Mouse (Mus musculus) c-Kit-positive CD71-negative TER-119-negative erythroid progenitor cells, embryonic 14.5 days (primary cell): ENCODE measurements around the gene Slc26a3.
"Not testable (repeated sequence)": the region's sequence is repeated elsewhere in the genome, so short reads cannot be mapped to it uniquely, and the experiment has no call there.

Experiments used
- DNase-seq: peaks from one replicate; pipeline ENCODE4 v3.0.0-alpha.2; 2013; ENCODE audit warnings: low read depth

The Slc26a3 gene

GRCm38 (mm10) chr12:31421901-31422574 is 31.4 kb downstream of the Slc26a3 start:
- DNase-seq: no peak

GRCm38 (mm10) chr12:31437791-31438190 is 47.1 kb downstream of the Slc26a3 start:
- no peak for DNase-seq

- no peak for DNase-seq
These were observed 48.9 kb downstream of the Slc26a3 start for GRCm38 (mm10) chr12:31439612-31440011.

- DNase-seq: peak; percentile 26
These were observed 53.5 kb downstream of the Slc26a3 start for GRCm38 (mm10) chr12:31444131-31444546.

GRCm38 (mm10) chr12:31444827-31445226 is 54.2 kb downstream of the Slc26a3 start:
- DNase-seq: no peak

- DNase-seq: no peak
These were observed 58.7 kb downstream of the Slc26a3 start for GRCm38 (mm10) chr12:31449341-31449740.

- DNase-seq: no peak
These were observed 65.6 kb downstream of the Slc26a3 start for GRCm38 (mm10) chr12:31456271-31456670.

GRCm38 (mm10) chr12:31458474-31458873 is 67.8 kb downstream of the Slc26a3 start:
- DNase-seq: no peak

GRCm38 (mm10) chr12:31460270-31460669 is 69.6 kb downstream of the Slc26a3 start:
- not testable (repeated sequence) for DNase-seq

GRCm38 (mm10) chr12:31461371-31461770 is 70.7 kb downstream of the Slc26a3 start:
- no peak for DNase-seq

GRCm38 (mm10) chr12:31462615-31463014 is 71.9 kb downstream of the Slc26a3 start:
- DNase-seq: no peak

- not testable (repeated sequence) for DNase-seq
These were observed 87.5 kb downstream of the Slc26a3 start for GRCm38 (mm10) chr12:31478182-31478581.

GRCm38 (mm10) chr12:31486431-31486830 is 95.8 kb downstream of the Slc26a3 start:
- DNase-seq: no peak

- peak; percentile 14 for DNase-seq
These were observed 108.3 kb downstream of the Slc26a3 start for GRCm38 (mm10) chr12:31498936-31499313.

- peak; percentile 85 for DNase-seq
These were observed 108.9 kb downstream of the Slc26a3 start, which contains the start of gene Cbll1 for GRCm38 (mm10) chr12:31499314-31500131. TSS of gene Cbll1 (minus strand) at chr12:31499616.

- DNase-seq: peak; percentile 23
These were observed 109.5 kb downstream of the Slc26a3 start for GRCm38 (mm10) chr12:31500196-31500595.

- no peak for DNase-seq
These were observed 110.6 kb downstream of the Slc26a3 start for GRCm38 (mm10) chr12:31501266-31501665.

- DNase-seq: no peak
These were observed 112.5 kb downstream of the Slc26a3 start for GRCm38 (mm10) chr12:31503211-31503610.

GRCm38 (mm10) chr12:31507718-31508364 is 117.2 kb downstream of the Slc26a3 start:
- DNase-seq: peak; percentile 22

- DNase-seq: no peak
These were observed 117.8 kb downstream of the Slc26a3 start for GRCm38 (mm10) chr12:31508496-31508895.

GRCm38 (mm10) chr12:31511218-31511617 is 120.5 kb downstream of the Slc26a3 start:
- DNase-seq: no peak

- no peak for DNase-seq
These were observed 122.2 kb downstream of the Slc26a3 start for GRCm38 (mm10) chr12:31512634-31513411.
